In the genomic region with DNA sequence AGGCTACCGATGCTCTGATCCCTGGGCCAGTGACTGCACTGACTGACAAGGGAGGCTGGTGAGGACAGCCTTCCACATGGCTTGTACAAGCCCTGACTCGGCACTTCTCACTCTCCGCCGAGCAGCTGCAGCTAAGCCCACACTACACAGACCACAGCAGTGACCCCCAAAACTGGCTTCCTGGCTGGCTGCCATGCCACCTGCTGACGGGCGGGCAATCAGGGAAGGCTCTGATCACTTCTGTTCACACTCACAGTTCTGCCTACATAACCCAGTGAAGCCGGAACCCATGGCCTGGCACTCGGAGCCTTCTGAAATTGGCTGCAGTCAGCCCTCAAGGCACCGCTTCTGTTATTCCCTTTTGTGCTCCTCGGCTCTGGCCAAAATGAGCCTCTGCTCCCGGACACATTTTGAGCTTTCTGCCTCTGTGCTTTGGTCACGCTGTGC, we compare ENCODE assay signal across 8 mouse cellular contexts.
DNase-seq lines count a peak whose midpoint lies in the region; ATAC-seq lines count a peak whose summit lies in the region.

No protein-coding gene starts in this region.

- peak; percentile 69; the same call in 1 of the 2 replicates for ATAC-seq in frontal cortex, adult (ENCODE audit: low TSS enrichment)

- DNase-seq in spleen, postnatal 36 days (ENCODE audit: low spot score in 2 of 2), result peak; percentile 10 to 18
- DNase-seq in spleen, postnatal 4 days (ENCODE audit: low spot score in 2 of 2), result no peak
- peak; percentile 15 to 52 for DNase-seq in left cerebral cortex, adult 9 months (ENCODE audit: low spot score in 2 of 2)
- DNase-seq in right cerebral cortex, postnatal 4 days, result peak; percentile 73
- DNase-seq in urinary bladder, adult 18-20 months (ENCODE audit: low spot score in 2 of 2), result no peak
- no peak for DNase-seq in MN1 (ENCODE audit: low spot score)
- DNase-seq in embryo, embryonic 9.5 days (ENCODE audit: extremely low spot score), result no peak

Comparison
In these comparisons a context has a peak if more than half of its experiments do, and no peak if none do; other contexts are left out.
1. DNase-seq: peak in spleen, postnatal 36 days (2 of 2), left cerebral cortex, adult 9 months (2 of 2) and right cerebral cortex, postnatal 4 days (single experiment); none in spleen, postnatal 4 days (0 of 2), urinary bladder, adult 18-20 months (0 of 2), MN1 (single experiment) and embryo, embryonic 9.5 days (single experiment).